Comparison of ENCODE assay signal across 25 mouse cellular contexts in genomic region chr11:121118577-121118976, GRCm38 (mm10). TPM values are rescaled to one million over a fixed set of nuclear protein-coding genes. Genes with fewer than 3 reads are reported as not detected.
"Had no signal": no experiment of that assay in that cellular context is flagged by ENCODE, and none has a peak within 500 bp of the region (broad histone marks: within the 10 kb centered on the region; RNA-seq: fewer than 3 reads in every experiment).

Gene Tex19.2, minus strand, starts transcription at chr11:121118677.

- H3K4me1 ChIP-seq: liver, embryonic 15.5 days; midbrain, embryonic 13.5 days; midbrain, embryonic 15.5 days; neural tube, embryonic 13.5 days; neural tube, embryonic 15.5 days had no signal

- ATAC-seq: liver, postnatal 0 days; lung, postnatal 0 days; midbrain, embryonic 13.5 days; midbrain, embryonic 15.5 days had no signal

- H3K36me3 ChIP-seq: liver, embryonic 15.5 days; lung, embryonic 15.5 days; midbrain, embryonic 13.5 days; midbrain, embryonic 15.5 days; neural tube, embryonic 13.5 days; neural tube, embryonic 15.5 days had no signal

- H3K4me3 ChIP-seq: liver, embryonic 15.5 days; lung, embryonic 15.5 days; midbrain, embryonic 13.5 days; midbrain, embryonic 15.5 days; myocyte; neural tube, embryonic 13.5 days; neural tube, embryonic 15.5 days had no signal

- H3K9ac ChIP-seq: liver, embryonic 15.5 days; liver, postnatal 0 days; lung, embryonic 15.5 days; midbrain, embryonic 13.5 days; midbrain, embryonic 15.5 days; neural tube, embryonic 13.5 days; neural tube, embryonic 15.5 days had no signal

- H3K9me3 ChIP-seq: liver, embryonic 15.5 days; lung, embryonic 15.5 days; midbrain, embryonic 13.5 days; midbrain, embryonic 15.5 days; neural tube, embryonic 13.5 days; neural tube, embryonic 15.5 days had no signal

- H3K4me2 ChIP-seq: liver, embryonic 15.5 days; lung, embryonic 15.5 days; midbrain, embryonic 11.5 days; midbrain, embryonic 13.5 days; midbrain, embryonic 15.5 days; neural tube, embryonic 13.5 days; neural tube, embryonic 15.5 days had no signal

- DNase-seq: liver, postnatal 0 days; lung, adult 2 months; lung, postnatal 14 days; lung, postnatal 36 days; retina, postnatal 1 day; right cerebral cortex, adult 18-20 months; right cerebral cortex, postnatal 25 days; right cerebral cortex, postnatal 4 days; spleen, adult 18-20 months; thymus, adult 18-20 months had no signal

- H3K27me3 ChIP-seq: liver, embryonic 15.5 days; lung, embryonic 15.5 days; midbrain, embryonic 13.5 days; midbrain, embryonic 15.5 days; neural tube, embryonic 13.5 days; neural tube, embryonic 15.5 days had no signal

- H3K27ac ChIP-seq: liver, embryonic 15.5 days; lung, embryonic 15.5 days; midbrain, embryonic 13.5 days; midbrain, embryonic 15.5 days; neural tube, embryonic 13.5 days; neural tube, embryonic 15.5 days had no signal

RNA-seq across cellular contexts. Expression of gene Tex19.2, which starts in this region (rescaled TPM):
- total RNA-seq: megakaryocyte, adult 5-6 weeks; megakaryocyte-erythroid progenitor cell, adult 5-6 weeks had no signal
- polyA plus RNA-seq: liver, postnatal 0 days; lung, adult 2 months; lung, embryonic 15.5 days; lung, postnatal 0 days; midbrain, embryonic 11.5 days; midbrain, embryonic 13.5 days; midbrain, embryonic 15.5 days; neural tube, embryonic 11.5 days; neural tube, embryonic 13.5 days; neural tube, embryonic 15.5 days; small intestine, adult 2 months; stomach, embryonic 14.5 days; stomach, embryonic 16.5 days had no signal
